Mouse (Mus musculus): ENCODE results near the gene Gm7714.
"Not testable (repeated sequence)": the region's sequence is repeated elsewhere in the genome, so short reads cannot be mapped to it uniquely, and the experiment has no call there.

Gm7714 gene

GRCm38 (mm10) chr5:88268619-88269018 lies at the start of gene Gm7714:
Gm7714 (plus strand) TSS chr5:88268919.
- no peak for DNase-seq (ENCODE audit: low read depth, low spot score)

GRCm38 (mm10) chr5:88256475-88256874 lies 12.2 kb upstream of the Gm7714 start:
- DNase-seq (ENCODE audit: low read depth, low spot score) = no peak

GRCm38 (mm10) chr5:88311307-88311706 lies 42.6 kb downstream of the Gm7714 start:
- not testable (repeated sequence) for DNase-seq (ENCODE audit: low read depth, low spot score)

GRCm38 (mm10) chr5:88317012-88317411 lies 48.3 kb downstream of the Gm7714 start, which contains the start of gene Prol1:
Prol1 (plus strand) TSS chr5:88317312.
- DNase-seq (ENCODE audit: low read depth, low spot score) = no peak
